Comparison of ENCODE assay signal across 23 mouse cellular contexts in genomic region chr6:33189521-33190246, GRCm38 (mm10). TPM values are rescaled to one million over a fixed set of nuclear protein-coding genes. Genes with fewer than 3 reads are reported as not detected.
DNase-seq lines count a peak whose midpoint lies in the region; ATAC-seq lines count a peak whose summit lies in the region.
"Had no signal": no experiment of that assay in that cellular context is flagged by ENCODE, and none has a peak within 500 bp of the region (broad histone marks: within the 10 kb centered on the region; RNA-seq: fewer than 3 reads in every experiment).

No protein-coding gene starts in this region.

- no peaks in the 10 kb centered on the region for H3K36me3 ChIP-seq in forebrain, embryonic 12.5 days (replicated peaks)
- no peaks in the 10 kb centered on the region for H3K36me3 ChIP-seq in forebrain, embryonic 16.5 days (ENCODE audit: control insufficient read depth, insufficient read depth)
- H3K36me3 ChIP-seq in hindbrain, embryonic 15.5 days = no peaks in the 10 kb centered on the region
- no peaks in the 10 kb centered on the region for H3K36me3 ChIP-seq in hindbrain, embryonic 16.5 days (ENCODE audit: control insufficient read depth, insufficient read depth, low read length)
- H3K36me3 ChIP-seq in midbrain, embryonic 14.5 days (ENCODE audit: control insufficient read depth, insufficient read depth, low read length) = no peaks in the 10 kb centered on the region
- no peaks in the 10 kb centered on the region for H3K36me3 ChIP-seq in midbrain, embryonic 16.5 days (ENCODE audit: control insufficient read depth, insufficient read depth, low read length)
- H3K36me3 ChIP-seq: forebrain, embryonic 15.5 days; heart, embryonic 12.5 days; liver, embryonic 12.5 days; midbrain, embryonic 10.5 days had no signal

- H3K27ac ChIP-seq in forebrain, embryonic 12.5 days = 0 out of 2 replicates have a peak overlapping the region, but pooled peaks have one; percentile 31
- no peak overlapping the region for H3K27ac ChIP-seq in forebrain, embryonic 16.5 days (ENCODE audit: low read length)
- no peak overlapping the region for H3K27ac ChIP-seq in hindbrain, embryonic 15.5 days (replicated peaks)
- H3K27ac ChIP-seq in hindbrain, embryonic 16.5 days (ENCODE audit: low read depth, low read length) = no peak overlapping the region
- H3K27ac ChIP-seq in midbrain, embryonic 14.5 days (replicated peaks; ENCODE audit: low read depth, low read length) = no peak overlapping the region
- H3K27ac ChIP-seq in midbrain, embryonic 16.5 days (ENCODE audit: low read length) = no peak overlapping the region
- H3K27ac ChIP-seq: forebrain, embryonic 15.5 days; left cerebral cortex, adult 2 months; liver, embryonic 12.5 days; midbrain, embryonic 10.5 days had no signal

- no peak overlapping the region for H3K4me3 ChIP-seq in forebrain, embryonic 12.5 days (replicated peaks)
- H3K4me3 ChIP-seq in forebrain, embryonic 16.5 days (replicated peaks; ENCODE audit: low read length) = no peak overlapping the region
- H3K4me3 ChIP-seq in hindbrain, embryonic 15.5 days = no peak overlapping the region
- no peak overlapping the region for H3K4me3 ChIP-seq in hindbrain, embryonic 16.5 days (ENCODE audit: low read length)
- no peak overlapping the region for H3K4me3 ChIP-seq in midbrain, embryonic 14.5 days (replicated peaks; ENCODE audit: low read depth, low read length)
- no peak overlapping the region for H3K4me3 ChIP-seq in midbrain, embryonic 16.5 days (ENCODE audit: low read depth, low read length)
- H3K4me3 ChIP-seq: forebrain, embryonic 15.5 days; heart, embryonic 12.5 days; left cerebral cortex, adult 2 months; liver, embryonic 12.5 days; midbrain, embryonic 10.5 days had no signal

- peak; percentile 54 for DNase-seq in midbrain, embryonic 14.5 days
- peak; percentile 12 for DNase-seq in brain, adult 2 months (ENCODE audit: low read depth, low spot score)
- no peak for DNase-seq in adrenal gland, adult 2 months
- DNase-seq: adrenal gland, postnatal 14 days; cerebellum, adult 11-12 months; cerebellum, postnatal 14 days; heart, postnatal 14 days; kidney, postnatal 36 days; lung, adult 2 months; spleen, adult 18-20 months; thymus, postnatal 36 days had no signal

- H3K9ac ChIP-seq in forebrain, embryonic 12.5 days = no peak overlapping the region
- H3K9ac ChIP-seq in forebrain, embryonic 16.5 days (replicated peaks; ENCODE audit: low read depth, low read length) = no peak overlapping the region
- H3K9ac ChIP-seq in hindbrain, embryonic 15.5 days = no peak overlapping the region
- no peak overlapping the region for H3K9ac ChIP-seq in hindbrain, embryonic 16.5 days (ENCODE audit: low read depth, low read length)
- H3K9ac ChIP-seq in midbrain, embryonic 14.5 days (replicated peaks; ENCODE audit: low read length) = no peak overlapping the region
- no peak overlapping the region for H3K9ac ChIP-seq in midbrain, embryonic 16.5 days (ENCODE audit: low read depth, low read length)
- H3K9ac ChIP-seq: forebrain, embryonic 15.5 days; heart, embryonic 12.5 days; liver, embryonic 12.5 days had no signal

- no peak for ATAC-seq in forebrain, embryonic 12.5 days (ENCODE audit: low FRiP score)
- no peak for ATAC-seq in forebrain, embryonic 16.5 days
- ATAC-seq in hindbrain, embryonic 15.5 days (ENCODE audit: low FRiP score, low read depth) = no peak
- ATAC-seq in hindbrain, embryonic 16.5 days = no peak
- ATAC-seq in midbrain, embryonic 14.5 days (ENCODE audit: low FRiP score, low TSS enrichment) = no peak
- no peak for ATAC-seq in midbrain, embryonic 16.5 days
- ATAC-seq: activated CD4-positive, CD25-positive, alpha-beta regulatory T cell, adult 4 months; CD4-positive, CD25-positive, alpha-beta regulatory T cell, adult 4 months; forebrain, embryonic 15.5 days; liver, embryonic 12.5 days had no signal

- H3K4me2 ChIP-seq in forebrain, embryonic 12.5 days = no peak overlapping the region
- no peak overlapping the region for H3K4me2 ChIP-seq in forebrain, embryonic 16.5 days (ENCODE audit: low read length)
- 0 out of 2 replicates have a peak overlapping the region, but pooled peaks have one; percentile 0 for H3K4me2 ChIP-seq in hindbrain, embryonic 15.5 days
- no peak overlapping the region for H3K4me2 ChIP-seq in hindbrain, embryonic 16.5 days (ENCODE audit: low read length)
- no peak overlapping the region for H3K4me2 ChIP-seq in midbrain, embryonic 14.5 days (ENCODE audit: low read length)
- no peak overlapping the region for H3K4me2 ChIP-seq in midbrain, embryonic 16.5 days (ENCODE audit: low read length)
- H3K4me2 ChIP-seq: forebrain, embryonic 15.5 days; heart, embryonic 12.5 days; liver, embryonic 12.5 days had no signal

- no peaks in the 10 kb centered on the region for H3K4me1 ChIP-seq in forebrain, embryonic 12.5 days
- H3K4me1 ChIP-seq in forebrain, embryonic 16.5 days (replicated peaks; ENCODE audit: control insufficient read depth, insufficient read depth, low read length) = peaks cover 4% of the 10 kb centered on the region; the same call in 1 of the 2 replicates
- H3K4me1 ChIP-seq in hindbrain, embryonic 15.5 days (replicated peaks) = peaks cover 5% of the 10 kb centered on the region; the same call in 1 of the 2 replicates
- peaks cover 3% of the 10 kb centered on the region; the same call in 1 of the 2 replicates for H3K4me1 ChIP-seq in hindbrain, embryonic 16.5 days (ENCODE audit: control insufficient read depth, insufficient read depth, low read depth, low read length)
- no peaks in the 10 kb centered on the region for H3K4me1 ChIP-seq in midbrain, embryonic 14.5 days (ENCODE audit: control insufficient read depth, insufficient read depth, low read length)
- H3K4me1 ChIP-seq in midbrain, embryonic 16.5 days (ENCODE audit: control insufficient read depth, insufficient read depth, low read length) = peaks cover 2% of the 10 kb centered on the region; the same call in 1 of the 2 replicates
- H3K4me1 ChIP-seq: heart, embryonic 12.5 days; midbrain, embryonic 10.5 days had no signal

- WGBS in forebrain, embryonic 12.5 days = 77% methylated on average over 11 of the region's 11 CpGs
- WGBS in forebrain, embryonic 16.5 days = 56% methylated on average over 11 of the region's 11 CpGs
- WGBS in hindbrain, embryonic 15.5 days = 58% methylated on average over 11 of the region's 11 CpGs
- WGBS in hindbrain, embryonic 16.5 days = 58% methylated on average over 11 of the region's 11 CpGs
- WGBS in midbrain, embryonic 14.5 days = 66% methylated on average over 11 of the region's 11 CpGs
- 64% methylated on average over 11 of the region's 11 CpGs for WGBS in midbrain, embryonic 16.5 days

- no peaks in the 10 kb centered on the region for H3K9me3 ChIP-seq in forebrain, embryonic 12.5 days
- H3K9me3 ChIP-seq in forebrain, embryonic 16.5 days (ENCODE audit: control insufficient read depth, low read length) = no peaks in the 10 kb centered on the region
- H3K9me3 ChIP-seq in hindbrain, embryonic 15.5 days = no peaks in the 10 kb centered on the region
- H3K9me3 ChIP-seq in hindbrain, embryonic 16.5 days (ENCODE audit: control insufficient read depth, low read length) = no peaks in the 10 kb centered on the region
- H3K9me3 ChIP-seq in midbrain, embryonic 14.5 days (ENCODE audit: control insufficient read depth, low read length) = no peaks in the 10 kb centered on the region
- H3K9me3 ChIP-seq in midbrain, embryonic 16.5 days (replicated peaks; ENCODE audit: control insufficient read depth, low read length, poor library complexity, severe bottlenecking) = no peaks in the 10 kb centered on the region
- H3K9me3 ChIP-seq: forebrain, embryonic 15.5 days; heart, embryonic 12.5 days; liver, embryonic 12.5 days; midbrain, embryonic 10.5 days had no signal

- no peaks in the 10 kb centered on the region for H3K27me3 ChIP-seq in forebrain, embryonic 12.5 days
- H3K27me3 ChIP-seq in forebrain, embryonic 16.5 days (replicated peaks; ENCODE audit: control insufficient read depth, insufficient read depth, low read length) = no peaks in the 10 kb centered on the region
- H3K27me3 ChIP-seq in hindbrain, embryonic 15.5 days = no peaks in the 10 kb centered on the region
- H3K27me3 ChIP-seq in hindbrain, embryonic 16.5 days (replicated peaks; ENCODE audit: control insufficient read depth, insufficient read depth, low read length) = no peaks in the 10 kb centered on the region
- no peaks in the 10 kb centered on the region for H3K27me3 ChIP-seq in midbrain, embryonic 14.5 days (ENCODE audit: control insufficient read depth, insufficient read depth, low read length)
- no peaks in the 10 kb centered on the region for H3K27me3 ChIP-seq in midbrain, embryonic 16.5 days (ENCODE audit: control insufficient read depth, insufficient read depth, low read depth, low read length)
- H3K27me3 ChIP-seq: forebrain, embryonic 15.5 days; heart, embryonic 12.5 days had no signal

RNA-seq across cellular contexts. Expression of gene Exoc4, which starts 59.2 kb away (rescaled TPM):
- 53.2 and 56.8 TPM in 2 replicates for polyA plus RNA-seq in forebrain, embryonic 12.5 days (2016; fragmentation: Nextera tagmentation; extraction: Ambion mirVana)
- 68.1 and 70.0 TPM in 2 replicates for polyA plus RNA-seq in forebrain, embryonic 16.5 days (2015; fragmentation: Nextera tagmentation; extraction: Ambion mirVana)
- 47.0 and 49.6 TPM in 2 replicates for polyA plus RNA-seq in hindbrain, embryonic 15.5 days (2015; fragmentation: Nextera tagmentation; extraction: Ambion mirVana)
- polyA plus RNA-seq in hindbrain, embryonic 16.5 days (2015; fragmentation: Nextera tagmentation; extraction: Ambion mirVana) = 46.0 and 48.9 TPM in 2 replicates
- polyA plus RNA-seq in midbrain, embryonic 14.5 days (2014; fragmentation: Nextera tagmentation; extraction: Ambion mirVana) = 39.1 and 41.3 TPM in 2 replicates
- 48.7 and 52.1 TPM in 2 replicates for polyA plus RNA-seq in midbrain, embryonic 16.5 days (2015; fragmentation: Nextera tagmentation; extraction: Ambion mirVana)
- 10 to 100 TPM; 40.4 to 42.4 TPM for total RNA-seq in adrenal gland, adult 2 months (2021)
- polyA plus RNA-seq in adrenal gland, adult 2 months (2012; rRNA removed) = 3.5 and 6.0 TPM in 2 replicates
